Mouse (Mus musculus): ENCODE measurements around the gene Tulp1. TPM values are rescaled to one million over a fixed set of nuclear protein-coding genes. Genes with fewer than 3 reads are reported as not detected.

Tulp1 gene
- polyA plus RNA-seq, 1 experiment: 0.27 TPM

GRCm38 (mm10) chr17:28375592-28376061 lies 10.6 kb upstream of the Tulp1 start:
- no peaks in the 10 kb centered on the region for H3K36me3 ChIP-seq (ENCODE audit: control insufficient read depth, insufficient read depth)
- no peaks in the 10 kb centered on the region for H3K79me2 ChIP-seq (ENCODE audit: control insufficient read depth, insufficient read depth)
- TF ChIP-seq MYOG (IDR thresholded peaks at IDR 0.05; ENCODE audit: control insufficient read depth, extremely low read depth, insufficient read length) (no peak), CEBPB (IDR thresholded peaks at IDR 0.05; ENCODE audit: low read depth) (no peak), MYOD1 (IDR thresholded peaks at IDR 0.05; ENCODE audit: control insufficient read depth, insufficient read length, low read depth) (no peak), CTCF (IDR thresholded peaks at IDR 0.05; ENCODE audit: control insufficient read depth, insufficient read depth, insufficient read length) (no peak), USF1 (IDR thresholded peaks at IDR 0.05; ENCODE audit: low read depth) (no peak)
- no peak overlapping the region for H3K4me3 ChIP-seq (ENCODE audit: insufficient read depth, poor library complexity, severe bottlenecking)
- no peaks in the 10 kb centered on the region for H3K27me3 ChIP-seq (ENCODE audit: control insufficient read depth, insufficient read depth, insufficient read length)
- H3K79me3 ChIP-seq (ENCODE audit: low read depth): no peaks in the 10 kb centered on the region
- H3ac ChIP-seq (ENCODE audit: control insufficient read depth, insufficient read length, low read depth): no peak overlapping the region

- no peaks in the 10 kb centered on the region for H3K27me3 ChIP-seq (ENCODE audit: control insufficient read depth, insufficient read depth, insufficient read length)
- H3K36me3 ChIP-seq (ENCODE audit: control insufficient read depth, insufficient read depth): no peaks in the 10 kb centered on the region
- H3K79me2 ChIP-seq (ENCODE audit: control insufficient read depth, insufficient read depth): no peaks in the 10 kb centered on the region
- no peak overlapping the region for H3K4me3 ChIP-seq (ENCODE audit: insufficient read depth, poor library complexity, severe bottlenecking)
- H3K79me3 ChIP-seq (ENCODE audit: low read depth): no peaks in the 10 kb centered on the region
- TF ChIP-seq USF1 (IDR thresholded peaks at IDR 0.05; ENCODE audit: low read depth) (no peak), FOSL1 (IDR thresholded peaks at IDR 0.05; ENCODE audit: insufficient read depth, low read length, poor library complexity, severe bottlenecking) (no peak), MYOD1 (IDR thresholded peaks at IDR 0.05; ENCODE audit: control insufficient read depth, insufficient read length, low read depth) (no peak), MYOG (IDR thresholded peaks at IDR 0.05; ENCODE audit: control insufficient read depth, extremely low read depth, insufficient read length) (no peak), CTCF (IDR thresholded peaks at IDR 0.05; ENCODE audit: control insufficient read depth, insufficient read depth, insufficient read length) (no peak), MAX (IDR thresholded peaks at IDR 0.05) (no peak), CEBPB (IDR thresholded peaks at IDR 0.05; ENCODE audit: low read depth) (no peak)
- H3ac ChIP-seq (ENCODE audit: control insufficient read depth, insufficient read length, low read depth): no peak overlapping the region
Observed at GRCm38 (mm10) chr17:28374494-28374893, 9.5 kb upstream of the Tulp1 start.

GRCm38 (mm10) chr17:28373821-28374220 lies 8.8 kb upstream of the Tulp1 start:
- H3K27me3 ChIP-seq (ENCODE audit: control insufficient read depth, insufficient read depth, insufficient read length): no peaks in the 10 kb centered on the region
- no peaks in the 10 kb centered on the region for H3K79me3 ChIP-seq (ENCODE audit: low read depth)
- TF ChIP-seq FOSL1 (IDR thresholded peaks at IDR 0.05; ENCODE audit: insufficient read depth, low read length, poor library complexity, severe bottlenecking) (no peak), CTCF (IDR thresholded peaks at IDR 0.05; ENCODE audit: control insufficient read depth, insufficient read depth, insufficient read length) (peak; percentile 86)
- no peaks in the 10 kb centered on the region for H3K36me3 ChIP-seq (ENCODE audit: control insufficient read depth, insufficient read depth)
- no peak overlapping the region for H3K4me3 ChIP-seq (ENCODE audit: insufficient read depth, poor library complexity, severe bottlenecking)
- no peaks in the 10 kb centered on the region for H3K79me2 ChIP-seq (ENCODE audit: control insufficient read depth, insufficient read depth)
- H3ac ChIP-seq (ENCODE audit: control insufficient read depth, insufficient read length, low read depth): no peak overlapping the region

- no peak overlapping the region for H3K4me3 ChIP-seq (ENCODE audit: insufficient read depth, poor library complexity, severe bottlenecking)
- H3K79me3 ChIP-seq (ENCODE audit: low read depth): no peaks in the 10 kb centered on the region
- no peaks in the 10 kb centered on the region for H3K27me3 ChIP-seq (ENCODE audit: control insufficient read depth, insufficient read depth, insufficient read length)
- H3K79me2 ChIP-seq (ENCODE audit: control insufficient read depth, insufficient read depth): no peaks in the 10 kb centered on the region
- no peaks in the 10 kb centered on the region for H3K36me3 ChIP-seq (ENCODE audit: control insufficient read depth, insufficient read depth)
- no peak for TF ChIP-seq FOSL1 (IDR thresholded peaks at IDR 0.05; ENCODE audit: insufficient read depth, low read length, poor library complexity, severe bottlenecking)
- TF ChIP-seq CTCF (IDR thresholded peaks at IDR 0.05; ENCODE audit: control insufficient read depth, insufficient read depth, insufficient read length): no peak
- no peak for TF ChIP-seq MYOG (IDR thresholded peaks at IDR 0.05; ENCODE audit: control insufficient read depth, extremely low read depth, insufficient read length)
- no peak for TF ChIP-seq MYOD1 (IDR thresholded peaks at IDR 0.05; ENCODE audit: control insufficient read depth, insufficient read length, low read depth)
- no peak for TF ChIP-seq MAX (IDR thresholded peaks at IDR 0.05)
- TF ChIP-seq CEBPB (IDR thresholded peaks at IDR 0.05; ENCODE audit: low read depth): no peak
- TF ChIP-seq USF1 (IDR thresholded peaks at IDR 0.05; ENCODE audit: low read depth): no peak
- no peak overlapping the region for H3ac ChIP-seq (ENCODE audit: control insufficient read depth, insufficient read length, low read depth)
Observed at GRCm38 (mm10) chr17:28371941-28372340, 6.9 kb upstream of the Tulp1 start.

GRCm38 (mm10) chr17:28371286-28371685 lies 6.3 kb upstream of the Tulp1 start:
- H3K79me3 ChIP-seq (ENCODE audit: low read depth): no peaks in the 10 kb centered on the region
- no peak for TF ChIP-seq CEBPB (IDR thresholded peaks at IDR 0.05; ENCODE audit: low read depth)
- TF ChIP-seq MYOD1 (IDR thresholded peaks at IDR 0.05; ENCODE audit: control insufficient read depth, insufficient read length, low read depth): no peak
- TF ChIP-seq MAX (IDR thresholded peaks at IDR 0.05): no peak
- TF ChIP-seq FOSL1 (IDR thresholded peaks at IDR 0.05; ENCODE audit: insufficient read depth, low read length, poor library complexity, severe bottlenecking): no peak
- no peak for TF ChIP-seq CTCF (IDR thresholded peaks at IDR 0.05; ENCODE audit: control insufficient read depth, insufficient read depth, insufficient read length)
- no peaks in the 10 kb centered on the region for H3K27me3 ChIP-seq (ENCODE audit: control insufficient read depth, insufficient read depth, insufficient read length)
- H3K36me3 ChIP-seq (ENCODE audit: control insufficient read depth, insufficient read depth): no peaks in the 10 kb centered on the region
- no peak overlapping the region for H3ac ChIP-seq (ENCODE audit: control insufficient read depth, insufficient read length, low read depth)
- H3K79me2 ChIP-seq (ENCODE audit: control insufficient read depth, insufficient read depth): no peaks in the 10 kb centered on the region
- no peak overlapping the region for H3K4me3 ChIP-seq (ENCODE audit: insufficient read depth, poor library complexity, severe bottlenecking)

GRCm38 (mm10) chr17:28369056-28369455 lies 4.0 kb upstream of the Tulp1 start:
- H3K4me3 ChIP-seq (ENCODE audit: insufficient read depth, poor library complexity, severe bottlenecking): no peak overlapping the region
- no peak for TF ChIP-seq MYOD1 (IDR thresholded peaks at IDR 0.05; ENCODE audit: control insufficient read depth, insufficient read length, low read depth)
- TF ChIP-seq MYOG (IDR thresholded peaks at IDR 0.05; ENCODE audit: control insufficient read depth, extremely low read depth, insufficient read length): no peak
- no peak for TF ChIP-seq USF1 (IDR thresholded peaks at IDR 0.05; ENCODE audit: low read depth)
- TF ChIP-seq CTCF (IDR thresholded peaks at IDR 0.05; ENCODE audit: control insufficient read depth, insufficient read depth, insufficient read length): no peak
- TF ChIP-seq MAX (IDR thresholded peaks at IDR 0.05): no peak
- no peak for TF ChIP-seq FOSL1 (IDR thresholded peaks at IDR 0.05; ENCODE audit: insufficient read depth, low read length, poor library complexity, severe bottlenecking)
- no peak for TF ChIP-seq CEBPB (IDR thresholded peaks at IDR 0.05; ENCODE audit: low read depth)
- H3K79me3 ChIP-seq (ENCODE audit: low read depth): no peaks in the 10 kb centered on the region
- no peak overlapping the region for H3ac ChIP-seq (ENCODE audit: control insufficient read depth, insufficient read length, low read depth)
- H3K79me2 ChIP-seq (ENCODE audit: control insufficient read depth, insufficient read depth): no peaks in the 10 kb centered on the region
- H3K36me3 ChIP-seq (ENCODE audit: control insufficient read depth, insufficient read depth): no peaks in the 10 kb centered on the region
- no peaks in the 10 kb centered on the region for H3K27me3 ChIP-seq (ENCODE audit: control insufficient read depth, insufficient read depth, insufficient read length)
